Mouse (Mus musculus): ENCODE results near the gene Bmp8a. TPM values are rescaled to one million over a fixed set of nuclear protein-coding genes. Genes with fewer than 3 reads are reported as not detected.
"Not testable (repeated sequence)": the region's sequence is repeated elsewhere in the genome, so short reads cannot be mapped to it uniquely, and the experiment has no call there.

Bmp8a gene
- polyA plus RNA-seq, 1 experiment from 2014 or later: 0.20 TPM

- peak overlapping the region; percentile 72 for H3K9ac ChIP-seq (ENCODE audit: low read length)
- no peaks in the 10 kb centered on the region for H3K27me3 ChIP-seq (ENCODE audit: control insufficient read depth, insufficient read depth, low read length)
- WGBS: 50% methylated on average over 6 of the region's 6 CpGs
- H3K36me3 ChIP-seq (ENCODE audit: control insufficient read depth, insufficient read depth): peaks cover 29% of the 10 kb centered on the region
- H3K9me3 ChIP-seq (replicated peaks; ENCODE audit: control insufficient read depth, low read length): no peaks in the 10 kb centered on the region
- peak overlapping the region; percentile 62 for H3K4me3 ChIP-seq (ENCODE audit: low read length)
- peak overlapping the region; percentile 65 for H3K4me2 ChIP-seq (ENCODE audit: low read depth, low read length)
- H3K27ac ChIP-seq (ENCODE audit: low read length): peak overlapping the region; percentile 90
- ATAC-seq (replicated peaks; ENCODE audit: extremely low read depth, insufficient read depth, low FRiP score): peak; percentile 26
- peaks cover 29% of the 10 kb centered on the region for H3K4me1 ChIP-seq (ENCODE audit: control insufficient read depth, insufficient read depth, low read length)
Measured at GRCm38 (mm10) chr4:123284731-123285624, 58.1 kb downstream of the Bmp8a start.

- not testable (repeated sequence) for ATAC-seq (replicated peaks; ENCODE audit: extremely low read depth, insufficient read depth, low FRiP score); H3K27me3 ChIP-seq (ENCODE audit: control insufficient read depth, insufficient read depth, low read length); H3K9me3 ChIP-seq (replicated peaks; ENCODE audit: control insufficient read depth, low read length)
- peak overlapping the region; percentile 62 for H3K4me3 ChIP-seq (ENCODE audit: low read length)
- H3K27ac ChIP-seq (ENCODE audit: low read length): peak overlapping the region; percentile 90
- peak overlapping the region; percentile 72 for H3K9ac ChIP-seq (ENCODE audit: low read length)
- WGBS: under 1% methylated on average over 12 of the region's 15 CpGs
- H3K4me1 ChIP-seq (ENCODE audit: control insufficient read depth, insufficient read depth, low read length): peaks cover 29% of the 10 kb centered on the region
- peak overlapping the region; percentile 65 for H3K4me2 ChIP-seq (ENCODE audit: low read depth, low read length)
- peaks cover 16% of the 10 kb centered on the region for H3K36me3 ChIP-seq (ENCODE audit: control insufficient read depth, insufficient read depth)
Measured at GRCm38 (mm10) chr4:123283675-123284064, 59.4 kb downstream of the Bmp8a start.

GRCm38 (mm10) chr4:123282915-123283674 lies 60.0 kb downstream of the Bmp8a start:
- Histone ChIP-seq H3K27ac (ENCODE audit: low read length) (peak overlapping the region; percentile 90), H3K9ac (ENCODE audit: low read length) (peak overlapping the region; percentile 72), H3K4me3 (ENCODE audit: low read length) (peak overlapping the region; percentile 62), H3K4me2 (ENCODE audit: low read depth, low read length) (peak overlapping the region; percentile 65), H3K4me1 (ENCODE audit: control insufficient read depth, insufficient read depth, low read length) (peaks cover 29% of the 10 kb centered on the region), H3K36me3 (ENCODE audit: control insufficient read depth, insufficient read depth) (peaks cover 11% of the 10 kb centered on the region)
- not testable (repeated sequence) for H3K9me3 ChIP-seq (replicated peaks; ENCODE audit: control insufficient read depth, low read length); H3K27me3 ChIP-seq (ENCODE audit: control insufficient read depth, insufficient read depth, low read length)
- under 1% methylated on average over 44 of the region's 55 CpGs for WGBS
- ATAC-seq (replicated peaks; ENCODE audit: extremely low read depth, insufficient read depth, low FRiP score): 0 out of 2 replicates have a peak, but pooled peaks have one; percentile 12

DNA sequence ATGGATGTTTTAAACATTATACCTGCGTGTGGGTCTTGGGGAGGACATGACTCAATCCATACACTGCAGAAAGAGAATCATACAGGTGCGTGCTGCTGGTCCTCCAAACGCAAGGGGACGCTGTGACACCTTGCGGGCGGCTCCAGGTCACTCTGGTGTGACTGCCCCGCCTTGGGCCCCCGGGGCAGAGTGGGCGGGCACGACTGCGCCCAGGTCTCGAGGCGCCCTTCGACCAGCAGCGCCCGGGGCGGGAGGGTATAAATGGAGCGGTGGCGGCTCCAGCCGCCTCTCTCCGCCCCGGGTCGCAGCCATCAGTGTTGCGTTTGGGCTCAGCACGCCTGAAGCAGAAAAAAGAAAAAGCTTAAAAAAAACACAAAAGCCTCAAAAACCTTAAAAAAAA lies 60.6 kb downstream of the Bmp8a start:
- H3K9ac ChIP-seq (ENCODE audit: low read length): peak overlapping the region; percentile 72
- peak; percentile 92 for ATAC-seq (replicated peaks; ENCODE audit: extremely low read depth, insufficient read depth, low FRiP score)
- H3K27ac ChIP-seq (ENCODE audit: low read length): peak overlapping the region; percentile 90
- peak overlapping the region; percentile 65 for H3K4me2 ChIP-seq (ENCODE audit: low read depth, low read length)
- under 1% methylated on average over 25 of the region's 25 CpGs for WGBS
- no peaks in the 10 kb centered on the region for H3K9me3 ChIP-seq (replicated peaks; ENCODE audit: control insufficient read depth, low read length)
- peaks cover 8% of the 10 kb centered on the region for H3K36me3 ChIP-seq (ENCODE audit: control insufficient read depth, insufficient read depth)
- H3K4me3 ChIP-seq (ENCODE audit: low read length): peak overlapping the region; percentile 62
- H3K27me3 ChIP-seq (ENCODE audit: control insufficient read depth, insufficient read depth, low read length): no peaks in the 10 kb centered on the region
- H3K4me1 ChIP-seq (ENCODE audit: control insufficient read depth, insufficient read depth, low read length): peaks cover 29% of the 10 kb centered on the region

- Histone ChIP-seq H3K9me3 (replicated peaks; ENCODE audit: control insufficient read depth, low read length) (no peaks in the 10 kb centered on the region), H3K36me3 (ENCODE audit: control insufficient read depth, insufficient read depth) (no peaks in the 10 kb centered on the region), H3K9ac (ENCODE audit: low read length) (no peak overlapping the region), H3K4me2 (ENCODE audit: low read depth, low read length) (no peak overlapping the region), H3K4me1 (ENCODE audit: control insufficient read depth, insufficient read depth, low read length) (peaks cover 7% of the 10 kb centered on the region), H3K4me3 (ENCODE audit: low read length) (no peak overlapping the region), H3K27me3 (ENCODE audit: control insufficient read depth, insufficient read depth, low read length) (no peaks in the 10 kb centered on the region), H3K27ac (ENCODE audit: low read length) (no peak overlapping the region)
- WGBS: 54% methylated on average over 3 of the region's 3 CpGs
- no peak for ATAC-seq (replicated peaks; ENCODE audit: extremely low read depth, insufficient read depth, low FRiP score)
Measured at GRCm38 (mm10) chr4:123280117-123280516, 62.9 kb downstream of the Bmp8a start.

GRCm38 (mm10) chr4:123271063-123271462 lies 72.0 kb downstream of the Bmp8a start:
- no peaks in the 10 kb centered on the region for H3K4me1 ChIP-seq (ENCODE audit: control insufficient read depth, insufficient read depth, low read length)
- no peaks in the 10 kb centered on the region for H3K9me3 ChIP-seq (replicated peaks; ENCODE audit: control insufficient read depth, low read length)
- no peak overlapping the region for H3K4me2 ChIP-seq (ENCODE audit: low read depth, low read length)
- no peak overlapping the region for H3K4me3 ChIP-seq (ENCODE audit: low read length)
- no peaks in the 10 kb centered on the region for H3K27me3 ChIP-seq (ENCODE audit: control insufficient read depth, insufficient read depth, low read length)
- H3K9ac ChIP-seq (ENCODE audit: low read length): no peak overlapping the region
- ATAC-seq (replicated peaks; ENCODE audit: extremely low read depth, insufficient read depth, low FRiP score): no peak
- no peaks in the 10 kb centered on the region for H3K36me3 ChIP-seq (ENCODE audit: control insufficient read depth, insufficient read depth)
- WGBS: 81% methylated on average over 3 of the region's 3 CpGs
- no peak overlapping the region for H3K27ac ChIP-seq (ENCODE audit: low read length)

Other genes starting within 250 kb of the Bmp8a start
- 0.30 and 0.45 TPM in 2 replicates for gene Bmp8b, start 238.1 kb downstream of the Bmp8a start, polyA plus RNA-seq (2015; fragmentation: Nextera tagmentation; extraction: Ambion mirVana)
- gene Oxct2b, start 227.0 kb downstream of the Bmp8a start, polyA plus RNA-seq (2015; fragmentation: Nextera tagmentation; extraction: Ambion mirVana): not detected in 2 replicates
- 58.1 and 58.4 TPM in 2 replicates for gene Ppie, start 203.3 kb downstream of the Bmp8a start, polyA plus RNA-seq (2015; fragmentation: Nextera tagmentation; extraction: Ambion mirVana)
- gene Hpcal4, start 160.0 kb downstream of the Bmp8a start, polyA plus RNA-seq (2015; fragmentation: Nextera tagmentation; extraction: Ambion mirVana): 0.33 and 0.84 TPM in 2 replicates
- gene Nt5c1a, start 141.7 kb downstream of the Bmp8a start, polyA plus RNA-seq (2015; fragmentation: Nextera tagmentation; extraction: Ambion mirVana): 1.4 and 1.7 TPM in 2 replicates
- gene Heyl, start 109.7 kb downstream of the Bmp8a start, polyA plus RNA-seq (2015; fragmentation: Nextera tagmentation; extraction: Ambion mirVana): 13.2 and 13.9 TPM in 2 replicates
- gene Pabpc4, start 80.9 kb downstream of the Bmp8a start, polyA plus RNA-seq (2015; fragmentation: Nextera tagmentation; extraction: Ambion mirVana): 55.0 and 60.5 TPM in 2 replicates
- gene Oxct2a, start 19.6 kb downstream of the Bmp8a start, polyA plus RNA-seq (2015; fragmentation: Nextera tagmentation; extraction: Ambion mirVana): not detected in 2 replicates